Mouse (Mus musculus) heart, embryonic 13.5 days (tissue): ENCODE measurements around the gene Lpgat1. TPM values are rescaled to one million over a fixed set of nuclear protein-coding genes. Genes with fewer than 3 reads are reported as not detected.
A peak's percentile ranks its signal among the peaks of the same experiment; 100 is the strongest.

Experiments used
- ATAC-seq: fragments of 200-750 bp; cut with Nextera tagmentation; 2 replicates; pipeline ENCODE4 v1.8.0; 2017; ENCODE audit warnings: moderate TSS enrichment; ENCODE audit not compliant: insufficient number of reproducible peaks, low FRiP score, low TSS enrichment; ENCODE audit errors: extremely low read depth
- H3K27ac ChIP-seq: fragments of 300-500 bp; sonication (generic); replicated peaks from 2 replicates; pipeline ENCODE4 v1.5.1; 2015; ENCODE audit warnings: moderate library complexity, mild to moderate bottlenecking, inconsistent platforms
- H3K27me3 ChIP-seq: fragments of 300-500 bp; sonication (generic); replicated peaks from 2 replicates; pipeline ENCODE4 v1.6.1; 2015; ENCODE audit warnings: mild to moderate bottlenecking, inconsistent platforms
- H3K36me3 ChIP-seq: fragments of 300-500 bp; sonication (generic); 2 replicates; pipeline ENCODE4 v1.6.1; 2015; ENCODE audit warnings: mild to moderate bottlenecking, inconsistent platforms
- H3K4me1 ChIP-seq: fragments of 300-500 bp; sonication (generic); 2 replicates; pipeline ENCODE4 v1.6.1; 2015; ENCODE audit warnings: inconsistent platforms
- H3K4me2 ChIP-seq: fragments of 300-500 bp; sonication (generic); 2 replicates; pipeline ENCODE4 v1.6.1; 2015; ENCODE audit warnings: inconsistent platforms, mild to moderate bottlenecking, moderate library complexity
- H3K4me3 ChIP-seq: fragments of 300-500 bp; sonication (generic); 2 replicates; pipeline ENCODE4 v1.5.1; 2015; ENCODE audit warnings: moderate library complexity, mild to moderate bottlenecking, inconsistent platforms
- H3K9ac ChIP-seq: fragments of 300-500 bp; sonication (generic); 2 replicates; pipeline ENCODE4 v1.6.1; 2015; ENCODE audit warnings: inconsistent platforms, mild to moderate bottlenecking, moderate library complexity
- H3K9me3 ChIP-seq: fragments of 300-500 bp; sonication (generic); 2 replicates; pipeline ENCODE4 v1.6.1; 2016; ENCODE audit warnings: inconsistent platforms
- WGBS: fragments of 180-500 bp; shearing (Covaris S2); methylation state at CpG from one replicate; pipeline ENCODE4 v1.1.7; 2015; ENCODE audit warnings: mixed read lengths; 5-methylcytosine and 5-hydroxymethylcytosine counted together
- polyA plus RNA-seq: library from polyadenylated mRNA; unstranded; fragments of >200 nt; fragmentation: Nextera tagmentation; extraction: Ambion mirVana; gene quantifications from 2 replicates; pipeline ENCODE4 v1.2.1, GENCODE M21; 2015

The Lpgat1 gene
- 15.4 and 21.3 TPM in 2 replicates for polyA plus RNA-seq

DNA sequence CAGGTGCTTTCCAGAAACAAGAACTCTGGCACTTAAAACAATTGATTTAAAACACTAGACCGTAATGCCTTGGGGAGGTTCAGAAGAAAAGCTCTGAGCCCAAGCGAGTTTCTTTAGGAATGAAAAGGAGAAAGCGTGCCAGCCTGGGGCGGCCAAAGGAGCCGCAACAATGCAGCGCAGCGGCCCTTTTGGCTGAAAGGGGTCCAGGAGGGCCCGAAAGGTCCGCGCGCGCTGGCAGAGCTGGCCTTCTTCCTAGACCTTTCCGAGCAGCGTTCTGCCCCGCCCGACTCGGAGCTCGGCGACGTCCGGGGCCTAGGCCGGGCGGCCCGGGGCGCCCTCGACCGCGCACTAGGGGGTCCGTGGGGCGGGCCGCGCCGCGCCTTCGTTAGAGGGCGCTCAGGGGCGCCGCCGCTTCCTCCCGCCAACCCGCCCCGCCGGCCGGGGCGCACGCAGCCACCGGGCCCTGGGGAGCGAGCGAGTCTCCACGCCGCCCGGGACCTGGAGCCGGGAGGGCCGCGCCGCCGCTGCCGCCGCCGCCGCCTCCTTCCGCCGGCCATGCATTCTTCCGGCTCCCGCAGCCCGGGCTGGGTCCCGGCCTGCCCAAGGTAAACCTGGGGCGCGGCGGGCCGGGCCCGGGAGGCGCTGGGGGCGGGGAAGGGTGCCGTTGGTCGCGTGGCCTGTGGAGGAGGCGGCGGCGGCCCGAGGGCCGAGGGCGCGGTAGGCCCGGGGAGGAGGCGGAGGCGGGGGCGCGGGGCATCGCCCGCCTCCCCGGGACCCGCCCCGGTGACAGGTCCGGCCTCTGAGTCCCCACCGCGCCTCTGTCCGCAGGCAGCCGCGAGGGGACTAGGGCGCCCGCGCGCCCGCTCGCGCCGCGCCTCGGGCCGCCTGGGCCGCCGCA is at the start of gene Lpgat1:
TSS of gene Lpgat1 (plus strand) at position 234 of the 898 bp plus-strand sequence.
- under 1% methylated on average over 88 of the region's 113 CpGs for WGBS
- Histone ChIP-seq H3K36me3 (peaks cover 13% of the 10 kb centered on the region), H3K9me3 (no peaks in the 10 kb centered on the region), H3K9ac (peak within 1 kb of the TSS; percentile 98), H3K4me2 (peak within 1 kb of the TSS; percentile 76), H3K27ac (peak within 1 kb of the TSS; percentile 96), H3K4me3 (peak within 1 kb of the TSS; percentile 93), H3K4me1 (peaks cover 35% of the 10 kb centered on the region), H3K27me3 (no peaks in the 10 kb centered on the region)
- ATAC-seq: peak; percentile 70

DNA sequence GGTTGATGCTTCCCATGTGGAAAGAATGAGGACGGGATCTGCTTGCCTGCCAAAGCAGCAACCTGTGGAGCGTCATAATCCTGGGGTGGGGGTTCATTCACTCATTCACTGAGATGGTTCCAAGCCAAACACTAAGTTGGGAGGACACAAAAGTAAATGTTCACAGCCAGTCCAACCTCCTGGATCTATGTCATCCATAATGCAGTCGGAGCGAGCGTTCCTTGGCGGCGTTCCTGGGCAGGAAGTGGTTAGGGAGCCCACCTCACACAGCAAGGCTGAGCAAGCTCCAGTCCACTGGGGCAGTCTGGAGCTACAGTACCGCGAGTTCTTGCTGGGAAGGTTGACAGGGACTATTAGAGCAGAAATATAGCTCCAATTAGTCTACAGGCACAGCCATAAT is 49.6 kb upstream of the Lpgat1 start:
- no peak for ATAC-seq
- no peaks in the 10 kb centered on the region for H3K36me3 ChIP-seq
- no peaks in the 10 kb centered on the region for H3K4me1 ChIP-seq
- H3K27ac ChIP-seq: no peak overlapping the region
- H3K4me3 ChIP-seq: no peak overlapping the region
- H3K9me3 ChIP-seq: no peaks in the 10 kb centered on the region
- H3K4me2 ChIP-seq: no peak overlapping the region
- no peaks in the 10 kb centered on the region for H3K27me3 ChIP-seq
- 73% methylated on average over 9 of the region's 9 CpGs for WGBS
- no peak overlapping the region for H3K9ac ChIP-seq

DNA sequence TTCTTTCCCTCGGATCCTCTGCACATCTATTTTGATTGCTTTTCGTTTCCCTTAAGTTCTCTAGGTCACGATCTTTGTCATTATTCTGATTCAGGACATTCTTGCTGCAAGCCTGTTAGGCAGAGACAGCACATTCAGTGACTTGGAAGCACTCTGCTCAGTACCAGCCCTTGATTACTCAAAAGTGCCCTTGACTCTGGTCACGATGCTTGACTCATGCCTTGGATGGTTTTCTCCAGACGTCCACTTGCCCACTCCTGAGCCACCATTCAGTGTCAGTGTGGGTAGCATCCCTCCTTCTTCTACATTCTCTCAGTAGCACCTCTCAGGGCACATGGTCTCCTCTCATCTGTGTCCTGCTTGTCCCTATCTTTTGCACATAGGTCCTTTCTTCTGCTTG is 43.6 kb upstream of the Lpgat1 start:
- no peak for ATAC-seq
- Histone ChIP-seq H3K9me3 (no peaks in the 10 kb centered on the region), H3K4me2 (no peak overlapping the region), H3K36me3 (no peaks in the 10 kb centered on the region), H3K4me1 (no peaks in the 10 kb centered on the region), H3K4me3 (no peak overlapping the region), H3K27ac (no peak overlapping the region), H3K9ac (no peak overlapping the region), H3K27me3 (no peaks in the 10 kb centered on the region)
- WGBS: 76% methylated on average over 5 of the region's 5 CpGs

DNA sequence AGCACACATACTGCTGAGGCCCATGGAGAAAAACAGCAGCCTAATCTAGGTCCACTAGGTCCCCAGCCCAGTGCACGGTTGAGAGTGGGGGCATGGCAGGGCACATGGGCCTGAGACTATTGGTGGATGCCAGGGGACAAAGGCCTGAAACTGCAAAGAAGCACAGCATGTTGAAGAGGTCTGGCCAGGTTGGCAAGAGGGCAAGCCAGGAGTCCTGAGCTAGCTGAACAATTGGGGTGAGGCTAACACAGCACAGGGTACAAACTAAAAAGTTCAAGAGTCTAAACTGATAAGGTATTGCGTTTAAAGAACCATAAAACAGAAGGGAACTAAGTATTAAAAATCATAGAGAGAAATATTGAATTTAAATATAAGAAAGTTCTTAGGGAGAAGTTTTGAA is 36.0 kb upstream of the Lpgat1 start:
- WGBS: 51% methylated on average over 2 of the region's 2 CpGs
- H3K4me1 ChIP-seq: no peaks in the 10 kb centered on the region
- H3K4me3 ChIP-seq: no peak overlapping the region
- H3K9ac ChIP-seq: no peak overlapping the region
- no peak overlapping the region for H3K27ac ChIP-seq
- ATAC-seq: no peak
- H3K36me3 ChIP-seq: no peaks in the 10 kb centered on the region
- no peak overlapping the region for H3K4me2 ChIP-seq
- peaks cover 15% of the 10 kb centered on the region for H3K9me3 ChIP-seq
- H3K27me3 ChIP-seq: no peaks in the 10 kb centered on the region

DNA sequence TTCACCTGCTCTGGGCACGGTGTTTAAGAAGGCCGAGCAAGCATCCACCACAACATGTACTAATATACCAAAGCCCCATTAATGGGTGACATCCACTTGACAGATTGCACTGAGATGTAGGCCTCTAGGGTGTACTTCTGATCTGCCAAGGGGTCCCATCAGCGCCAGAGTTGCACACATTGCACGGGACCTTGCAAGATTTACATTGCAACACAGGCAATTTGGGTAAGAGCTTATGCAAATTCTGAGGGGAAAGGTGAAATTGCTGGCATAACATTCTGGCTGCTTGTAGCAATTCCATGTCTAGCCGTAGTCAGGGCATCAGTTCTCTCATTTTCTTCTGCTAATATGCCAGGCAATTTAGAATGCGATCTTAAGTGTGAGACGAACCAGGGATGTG is 30.1 kb upstream of the Lpgat1 start:
- no peaks in the 10 kb centered on the region for H3K4me1 ChIP-seq
- H3K9ac ChIP-seq: no peak overlapping the region
- peaks cover 15% of the 10 kb centered on the region for H3K9me3 ChIP-seq
- H3K4me3 ChIP-seq: no peak overlapping the region
- no peaks in the 10 kb centered on the region for H3K36me3 ChIP-seq
- H3K27ac ChIP-seq: no peak overlapping the region
- H3K4me2 ChIP-seq: no peak overlapping the region
- 86% methylated on average over 7 of the region's 7 CpGs for WGBS
- H3K27me3 ChIP-seq: no peaks in the 10 kb centered on the region
- ATAC-seq: no peak

DNA sequence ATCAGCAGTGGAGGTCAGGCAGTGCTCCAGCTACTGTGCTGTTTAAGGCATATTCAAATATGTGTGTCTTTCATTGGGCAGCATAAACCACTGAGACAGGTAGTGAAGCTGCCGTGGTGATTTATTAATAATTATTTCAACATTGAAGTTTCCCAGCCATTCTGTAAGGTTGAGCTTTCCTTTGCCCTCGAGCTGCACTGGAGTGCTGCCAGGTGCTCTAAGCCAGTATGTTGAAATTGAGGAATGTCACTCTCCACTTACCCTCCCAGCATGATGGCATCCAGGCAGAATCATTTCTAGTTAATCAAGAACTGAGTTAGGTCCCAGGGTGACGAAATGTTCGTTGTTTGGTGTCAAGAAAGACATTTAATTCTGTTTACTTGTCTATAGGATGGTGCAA is 24.4 kb upstream of the Lpgat1 start:
- no peaks in the 10 kb centered on the region for H3K36me3 ChIP-seq
- H3K27me3 ChIP-seq: no peaks in the 10 kb centered on the region
- WGBS: 24% methylated on average over 4 of the region's 4 CpGs
- H3K27ac ChIP-seq: 0 out of 2 replicates have a peak overlapping the region, but pooled peaks have one; percentile 1
- peak overlapping the region; percentile 2; the same call in 1 of the 2 replicates for H3K4me2 ChIP-seq
- no peak overlapping the region for H3K4me3 ChIP-seq
- H3K9me3 ChIP-seq: no peaks in the 10 kb centered on the region
- no peak overlapping the region for H3K9ac ChIP-seq
- peaks cover 25% of the 10 kb centered on the region for H3K4me1 ChIP-seq
- ATAC-seq: no peak

DNA sequence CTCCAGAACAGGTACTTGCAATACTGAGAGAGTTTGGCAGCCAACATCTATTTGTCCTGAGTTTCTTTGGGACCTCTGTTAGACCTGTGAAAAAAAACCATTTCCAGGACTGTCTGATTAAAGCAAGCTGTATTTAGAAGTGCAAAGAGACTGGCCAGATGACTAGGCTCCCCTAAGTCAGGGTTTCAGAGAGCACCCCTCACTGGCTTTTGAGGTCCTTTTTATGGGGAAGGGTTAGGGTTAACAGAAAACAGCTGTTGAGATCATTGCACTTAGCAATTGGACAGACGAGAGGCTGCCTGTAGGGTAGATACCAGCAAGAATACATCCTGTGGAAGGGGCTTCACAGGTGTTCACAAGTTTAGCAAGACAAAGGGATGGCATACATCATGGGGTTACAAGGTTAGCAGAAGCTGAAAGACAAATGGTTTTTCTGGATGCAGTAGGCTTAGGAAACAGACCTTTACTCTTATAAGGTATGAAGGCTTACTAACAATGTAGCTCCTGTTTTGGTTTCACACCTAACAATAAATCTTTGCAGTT is 19.3 kb upstream of the Lpgat1 start:
- Histone ChIP-seq H3K27me3 (no peaks in the 10 kb centered on the region), H3K4me2 (no peak overlapping the region), H3K36me3 (no peaks in the 10 kb centered on the region), H3K27ac (no peak overlapping the region), H3K4me1 (peaks cover 18% of the 10 kb centered on the region), H3K4me3 (no peak overlapping the region), H3K9me3 (no peaks in the 10 kb centered on the region), H3K9ac (no peak overlapping the region)
- no peak for ATAC-seq
- WGBS: 21% methylated on average over 1 of the region's 1 CpGs

DNA sequence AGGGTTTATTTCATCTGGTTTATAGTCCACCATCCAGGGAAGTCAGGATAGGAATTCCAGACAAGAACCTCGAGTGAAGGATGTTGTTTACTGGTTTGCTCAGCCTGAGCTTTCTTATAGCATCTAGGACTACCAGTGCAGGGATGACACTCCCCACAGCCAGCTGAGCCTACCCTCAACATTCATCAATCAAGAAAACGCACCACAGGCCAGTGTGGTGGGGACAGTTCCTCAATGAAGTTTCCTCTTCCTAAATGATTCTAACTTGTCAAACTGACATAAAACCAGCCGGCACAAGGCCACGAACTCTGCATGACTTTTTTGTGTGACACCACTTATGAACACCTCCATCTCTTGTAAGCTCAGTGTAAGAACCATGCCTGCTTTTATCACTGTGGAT is 13.1 kb upstream of the Lpgat1 start:
- Histone ChIP-seq H3K9me3 (no peaks in the 10 kb centered on the region), H3K4me2 (no peak overlapping the region), H3K9ac (no peak overlapping the region), H3K4me3 (no peak overlapping the region), H3K27ac (no peak overlapping the region), H3K4me1 (peaks cover 5% of the 10 kb centered on the region; the same call in 1 of the 2 replicates), H3K36me3 (no peaks in the 10 kb centered on the region), H3K27me3 (no peaks in the 10 kb centered on the region)
- WGBS: 38% methylated on average over 4 of the region's 4 CpGs
- ATAC-seq: no peak

DNA sequence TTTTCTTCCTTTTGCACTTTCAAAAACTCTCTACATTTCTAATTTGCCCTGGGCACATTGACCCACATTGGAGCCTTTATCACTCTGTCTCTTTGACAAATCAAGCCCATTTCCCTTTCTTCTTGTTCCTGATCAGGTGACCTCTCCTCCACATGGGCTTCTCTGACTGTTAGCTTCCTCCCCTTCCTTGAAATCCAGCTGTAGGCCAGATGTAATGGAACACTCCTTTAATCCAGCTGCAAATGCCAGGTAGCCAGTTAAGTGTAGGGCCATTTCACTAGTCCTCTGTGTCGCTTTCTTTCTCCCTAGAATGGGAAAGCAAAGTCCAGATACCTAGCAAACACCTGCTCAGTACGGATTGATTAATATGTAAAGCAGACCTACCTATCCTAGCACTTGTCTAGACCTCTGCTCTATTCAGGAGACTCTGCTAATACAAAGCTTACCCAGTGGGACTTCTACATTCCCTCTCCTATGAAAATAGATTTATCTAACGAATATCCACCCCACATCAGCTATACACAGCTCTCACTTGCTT is 11.0 kb upstream of the Lpgat1 start:
- no peak overlapping the region for H3K27ac ChIP-seq
- no peak overlapping the region for H3K4me3 ChIP-seq
- ATAC-seq: no peak
- no peaks in the 10 kb centered on the region for H3K36me3 ChIP-seq
- H3K4me2 ChIP-seq: no peak overlapping the region
- no peaks in the 10 kb centered on the region for H3K27me3 ChIP-seq
- no peaks in the 10 kb centered on the region for H3K9me3 ChIP-seq
- 62% methylated on average over 3 of the region's 3 CpGs for WGBS
- H3K9ac ChIP-seq: no peak overlapping the region
- peaks cover 9% of the 10 kb centered on the region; the same call in 1 of the 2 replicates for H3K4me1 ChIP-seq

DNA sequence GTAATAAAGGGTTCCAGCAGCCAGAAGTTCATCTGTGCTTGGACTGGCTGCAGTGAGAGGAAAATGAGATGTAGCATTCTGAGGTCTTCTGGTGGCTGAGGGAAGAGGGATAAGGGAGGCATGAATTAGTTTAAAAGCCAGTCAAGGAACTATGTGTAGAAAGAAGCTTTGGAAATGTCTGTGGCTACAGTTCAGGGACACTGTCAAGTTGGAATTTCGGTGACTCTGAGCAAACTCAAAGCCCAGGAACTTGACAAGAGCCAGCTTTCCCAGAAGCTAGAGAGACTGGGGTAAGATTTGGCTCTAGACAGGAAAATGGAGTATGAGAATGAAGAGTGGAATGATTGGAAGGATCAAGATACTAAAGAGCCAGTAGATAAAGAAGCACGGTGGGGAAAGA is 7.8 kb upstream of the Lpgat1 start:
- Histone ChIP-seq H3K27ac (no peak overlapping the region), H3K9me3 (no peaks in the 10 kb centered on the region), H3K4me3 (no peak overlapping the region), H3K4me1 (peaks cover 5% of the 10 kb centered on the region; the same call in 1 of the 2 replicates), H3K4me2 (no peak overlapping the region), H3K36me3 (no peaks in the 10 kb centered on the region), H3K27me3 (no peaks in the 10 kb centered on the region), H3K9ac (no peak overlapping the region)
- no peak for ATAC-seq
- WGBS: 24% methylated on average over 2 of the region's 2 CpGs

DNA sequence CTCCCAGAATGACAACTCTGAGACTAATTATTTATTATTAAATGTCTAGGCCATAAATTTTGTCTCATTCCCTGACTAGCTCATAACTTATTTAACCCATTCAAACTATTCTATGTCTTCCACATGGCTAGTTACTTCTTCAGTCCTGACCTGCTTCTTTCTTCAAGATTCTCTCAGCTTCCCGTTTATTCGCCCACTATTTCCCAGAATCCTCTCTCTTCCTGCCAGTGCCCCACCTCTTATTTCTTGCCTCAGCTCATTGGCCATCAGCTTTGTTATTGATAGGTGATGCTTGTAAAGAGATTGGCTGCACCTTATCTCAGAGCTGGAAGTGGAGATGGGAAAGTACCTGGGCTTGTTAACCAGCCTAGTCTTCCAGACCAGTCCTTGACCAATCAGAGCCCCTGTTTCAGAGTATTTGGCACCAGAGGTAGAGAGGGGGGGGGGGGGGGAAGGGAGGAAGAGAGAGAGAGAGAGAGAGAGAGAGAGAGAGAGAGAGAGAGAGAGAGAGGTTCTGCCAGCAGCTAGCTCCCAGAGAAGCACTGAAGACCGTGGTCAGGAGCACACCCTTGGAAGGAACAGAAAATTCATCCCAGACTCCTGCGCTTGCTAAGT is 5.3 kb upstream of the Lpgat1 start:
- Histone ChIP-seq H3K4me3 (no peak overlapping the region), H3K36me3 (no peaks in the 10 kb centered on the region), H3K9me3 (no peaks in the 10 kb centered on the region), H3K27ac (no peak overlapping the region), H3K9ac (no peak overlapping the region), H3K4me2 (no peak overlapping the region), H3K4me1 (peaks cover 16% of the 10 kb centered on the region), H3K27me3 (no peaks in the 10 kb centered on the region)
- 73% methylated on average over 4 of the region's 4 CpGs for WGBS
- ATAC-seq: no peak
